Mouse (Mus musculus) layer of hippocampus, adult 11-12 months (tissue): ENCODE data around the gene Slamf9.

Experiments used
- DNase-seq: peaks from one replicate; pipeline ENCODE4 v3.0.0; 2022; ENCODE audit warnings: low spot score

The Slamf9 gene

DNA sequence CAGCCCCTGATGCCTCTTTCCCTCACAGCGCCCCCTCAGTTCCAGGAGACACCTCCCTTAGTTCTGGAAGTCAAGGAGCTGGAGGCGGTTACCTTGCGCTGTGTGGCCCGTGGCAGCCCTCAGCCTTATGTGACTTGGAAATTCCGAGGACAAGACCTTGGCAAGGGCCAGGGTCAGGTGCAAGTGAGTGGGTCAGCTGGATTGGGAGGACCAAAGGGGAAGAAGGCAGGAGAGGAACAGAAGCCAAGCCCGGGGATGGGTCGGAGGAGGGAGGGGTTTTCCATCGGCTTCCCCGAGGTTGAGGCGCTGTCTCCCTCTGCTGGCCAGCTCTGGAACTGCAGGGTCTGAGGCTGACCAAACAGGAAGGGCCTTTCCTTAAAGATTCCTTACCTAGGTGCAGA is 15.1 kb downstream of the Slamf9 start:
- peak; percentile 88 for DNase-seq

DNA sequence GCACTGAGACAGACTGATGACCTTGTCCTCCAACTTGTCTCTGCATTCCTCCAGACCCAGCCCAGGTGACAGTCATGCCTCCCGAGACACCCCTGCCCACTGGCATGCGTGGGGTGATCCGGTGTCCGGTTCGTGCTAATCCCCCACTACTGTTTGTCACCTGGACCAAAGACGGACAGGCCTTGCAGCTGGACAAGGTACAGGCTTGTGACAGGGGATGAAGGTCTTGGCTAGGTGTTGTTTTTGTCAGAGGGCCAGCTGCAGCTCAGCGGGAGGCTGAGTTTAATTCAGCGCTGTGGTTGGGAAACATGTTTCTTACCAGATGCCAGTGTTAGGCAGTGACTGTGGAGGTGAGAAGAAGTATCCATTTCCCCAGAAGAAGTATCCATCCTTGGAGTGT is 16.9 kb downstream of the Slamf9 start:
- DNase-seq = no peak

DNA sequence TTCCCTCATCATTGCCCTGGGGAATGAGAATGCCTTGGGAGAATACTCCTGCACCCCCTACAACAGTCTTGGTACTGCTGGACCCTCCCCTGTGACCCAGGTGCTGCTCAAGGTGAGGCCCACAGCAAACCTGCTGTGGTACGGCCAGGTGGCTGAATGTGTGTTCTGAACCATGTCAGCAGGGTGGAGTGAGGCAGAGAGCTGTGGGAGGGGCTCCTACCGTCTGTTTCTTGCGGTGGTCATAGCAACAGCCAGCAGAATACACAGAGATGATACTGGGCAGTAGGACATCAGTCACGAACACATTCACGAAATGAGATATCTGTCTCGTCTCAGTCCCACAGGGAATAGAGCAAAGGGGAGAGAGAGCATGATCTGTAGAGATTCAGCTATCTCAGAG is 18.4 kb downstream of the Slamf9 start:
- no peak for DNase-seq

DNA sequence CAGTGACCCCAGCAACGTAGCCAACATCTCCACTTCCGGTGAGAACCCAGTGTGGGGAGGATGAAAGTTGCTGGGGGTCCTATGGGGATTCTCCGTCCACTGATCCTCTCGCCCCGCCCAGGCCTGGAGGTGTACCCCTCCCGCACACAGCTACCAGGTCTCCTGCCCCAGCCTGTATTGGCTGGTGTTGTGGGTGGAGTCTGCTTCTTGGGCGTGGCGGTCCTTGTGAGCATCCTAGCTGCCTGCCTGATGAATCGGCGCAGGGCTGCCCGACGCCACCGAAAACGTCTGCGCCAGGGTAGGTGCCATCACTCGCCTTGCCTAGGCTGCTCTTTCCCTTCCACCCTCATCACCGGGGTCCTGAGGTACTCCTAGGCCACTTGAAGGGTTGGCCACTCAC is 20.9 kb downstream of the Slamf9 start:
- DNase-seq = no peak

GRCm38 (mm10) chr1:172497428-172497827 is 22.3 kb downstream of the Slamf9 start:
- no peak for DNase-seq

- peak; percentile 52 for DNase-seq
Observed at GRCm38 (mm10) chr1:172499765-172500441, 24.7 kb downstream of the Slamf9 start, which contains the start of gene Tagln2. Gene Tagln2, plus strand, starts transcription at chr1:172500047.

DNA sequence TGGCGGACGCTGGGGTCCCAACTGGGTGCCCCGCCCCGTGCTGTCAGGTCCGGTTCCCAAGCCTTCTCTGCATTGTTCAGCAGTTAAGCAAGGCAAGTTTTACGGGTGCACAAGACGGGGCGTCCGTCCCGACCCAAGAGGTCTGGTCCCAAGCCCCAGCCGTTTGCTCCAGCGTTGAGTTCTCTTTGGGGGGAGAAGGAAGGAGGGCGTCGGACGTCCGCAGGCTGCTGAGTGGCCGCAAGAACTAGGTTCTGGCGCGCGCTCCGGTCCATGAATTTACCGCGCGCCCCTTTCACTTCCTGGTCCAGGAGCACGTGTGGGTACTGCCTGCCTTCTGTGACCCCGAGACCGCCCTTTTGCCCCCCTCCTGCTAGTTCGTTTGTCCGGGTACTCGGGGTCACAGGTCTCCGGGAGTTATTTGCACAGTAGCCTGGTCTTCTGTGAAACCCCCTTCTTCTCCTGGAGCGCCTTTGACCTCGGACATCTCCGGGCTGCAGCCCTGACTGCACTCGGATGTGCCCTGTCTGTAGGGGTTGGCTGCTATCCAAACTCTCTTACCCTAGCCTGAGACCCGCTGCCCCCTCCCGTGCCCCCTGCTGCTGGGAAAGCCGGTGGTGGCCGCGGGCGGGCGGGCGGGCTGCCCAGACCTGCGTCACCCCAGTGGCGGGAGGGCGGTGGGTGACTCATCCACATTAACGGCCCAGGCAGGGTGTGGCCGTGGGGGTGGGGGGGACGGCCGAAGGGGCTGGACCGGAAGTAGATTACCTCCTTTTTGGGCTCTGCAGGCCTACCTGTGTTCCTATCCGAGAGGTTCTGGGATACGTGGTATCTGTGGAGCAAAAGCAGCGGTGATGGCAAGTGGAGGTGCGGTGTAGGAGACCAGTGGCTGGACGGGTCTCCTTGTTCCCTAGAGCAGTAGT is 25.6 kb downstream of the Slamf9 start:
- DNase-seq = no peak

DNA sequence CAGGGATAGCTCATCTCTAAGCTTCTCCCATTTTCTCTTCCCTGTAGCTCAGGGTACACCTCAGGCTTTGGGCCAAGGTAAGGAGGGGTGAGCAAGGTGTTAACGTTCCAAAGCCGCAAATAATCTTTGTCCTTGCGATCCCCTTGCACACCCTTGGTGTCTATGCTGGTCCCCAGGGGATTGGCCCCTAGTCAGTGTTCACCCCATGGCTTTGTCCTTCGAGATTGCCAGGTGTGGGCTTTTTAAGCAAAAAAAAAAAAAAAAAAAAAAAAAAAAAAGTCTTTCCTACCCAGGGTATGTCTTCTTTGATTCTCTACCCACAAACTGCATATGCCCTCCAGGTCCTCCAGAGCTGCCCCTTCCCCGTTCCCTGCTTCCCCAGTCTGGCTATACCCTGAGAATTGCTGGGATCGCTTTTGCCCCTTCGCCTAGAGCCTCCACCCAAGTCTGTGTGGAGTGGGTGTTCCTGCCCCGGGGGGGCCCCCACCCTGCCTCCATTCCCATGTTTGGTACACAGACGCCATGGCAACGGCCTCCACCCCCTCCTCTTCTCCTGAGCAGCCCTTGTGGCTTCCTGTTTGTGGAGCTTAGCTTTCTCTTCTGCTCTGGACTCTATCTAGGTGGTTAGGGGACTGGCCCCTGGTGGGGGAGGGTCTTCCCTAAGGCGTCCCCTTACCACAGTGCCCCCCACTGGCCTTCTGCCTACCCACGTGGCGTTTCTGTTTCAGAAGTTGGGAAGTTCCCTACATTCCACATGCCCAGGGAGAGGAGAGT is 26.4 kb downstream of the Slamf9 start:
- DNase-seq = no peak

DNA sequence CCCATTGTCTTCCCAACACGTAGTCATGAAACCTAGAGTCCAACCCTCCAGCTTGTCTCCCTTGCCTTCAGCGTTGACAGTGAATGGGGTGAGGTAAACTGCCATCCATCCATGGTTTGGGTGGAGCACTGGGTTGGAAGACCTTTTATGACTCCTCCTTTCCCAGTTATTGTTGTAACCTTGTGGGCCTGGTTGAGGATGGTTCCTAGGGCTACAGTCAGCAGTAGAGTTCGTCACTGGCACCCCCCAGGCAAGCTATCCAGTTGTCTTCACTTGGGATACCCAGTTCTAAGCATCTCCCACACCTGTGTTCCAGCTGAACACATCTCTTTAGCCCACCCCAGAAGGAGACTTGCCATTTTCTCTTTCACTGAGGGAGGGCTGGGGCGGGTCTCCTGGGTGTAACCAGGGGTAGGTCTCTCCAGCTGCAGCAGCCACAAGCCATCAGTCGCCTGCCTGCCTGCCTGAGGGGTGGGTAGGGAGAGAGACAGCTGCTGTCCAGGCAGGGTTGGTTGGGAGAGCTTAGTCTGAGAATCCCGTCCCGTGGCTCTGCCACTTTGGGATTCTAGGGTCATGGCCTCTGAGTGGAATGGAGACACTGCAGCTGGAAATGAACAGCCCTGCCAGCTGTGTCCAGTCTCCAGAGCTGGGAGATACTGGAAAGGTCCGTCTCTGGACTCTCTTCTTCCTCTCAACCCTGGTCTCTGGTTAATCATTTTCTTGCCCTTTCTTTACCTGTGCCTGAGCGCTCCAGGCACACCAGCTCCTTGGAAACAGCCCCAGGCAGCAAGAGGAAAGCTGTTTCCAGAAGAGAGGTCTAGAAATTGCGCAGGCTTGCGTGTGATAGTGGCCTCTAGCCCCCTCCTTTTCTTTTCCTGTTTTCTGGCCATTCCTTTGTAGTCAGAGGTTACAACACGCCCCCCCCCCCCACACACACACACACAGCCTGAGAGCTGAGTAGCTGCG is 27.3 kb downstream of the Slamf9 start:
- no peak for DNase-seq

GRCm38 (mm10) chr1:172503111-172503997 is 28.2 kb downstream of the Slamf9 start:
- DNase-seq = no peak

- DNase-seq = no peak
Observed at GRCm38 (mm10) chr1:172504756-172505155, 29.6 kb downstream of the Slamf9 start.

GRCm38 (mm10) chr1:172507001-172507400 is 31.8 kb downstream of the Slamf9 start:
- no peak for DNase-seq

DNA sequence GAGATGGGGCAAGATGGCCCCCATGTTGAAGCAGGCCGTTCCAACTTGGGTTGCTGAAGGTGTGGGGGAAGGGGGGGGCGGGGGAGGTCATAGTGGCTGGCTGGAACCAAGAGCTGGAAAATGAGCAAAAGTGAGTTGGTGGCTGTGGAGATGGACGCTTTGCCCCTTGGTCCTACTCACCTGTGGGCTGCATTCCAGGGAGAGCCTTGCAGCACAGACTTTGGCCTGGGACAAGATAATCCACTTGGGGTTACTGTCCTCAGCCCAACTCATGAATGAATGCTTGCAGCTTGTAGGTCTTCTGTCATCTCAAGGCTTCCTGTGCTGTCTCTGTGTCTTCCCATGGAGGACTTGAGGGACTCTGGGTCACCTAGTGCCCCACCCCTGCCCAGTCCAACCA is 32.5 kb downstream of the Slamf9 start:
- no peak for DNase-seq

- no peak for DNase-seq
Observed at GRCm38 (mm10) chr1:172508172-172508571, 33.0 kb downstream of the Slamf9 start.

- no peak for DNase-seq
Observed at GRCm38 (mm10) chr1:172509235-172509634, 34.1 kb downstream of the Slamf9 start.

GRCm38 (mm10) chr1:172509983-172510382 is 34.8 kb downstream of the Slamf9 start:
- no peak for DNase-seq

DNA sequence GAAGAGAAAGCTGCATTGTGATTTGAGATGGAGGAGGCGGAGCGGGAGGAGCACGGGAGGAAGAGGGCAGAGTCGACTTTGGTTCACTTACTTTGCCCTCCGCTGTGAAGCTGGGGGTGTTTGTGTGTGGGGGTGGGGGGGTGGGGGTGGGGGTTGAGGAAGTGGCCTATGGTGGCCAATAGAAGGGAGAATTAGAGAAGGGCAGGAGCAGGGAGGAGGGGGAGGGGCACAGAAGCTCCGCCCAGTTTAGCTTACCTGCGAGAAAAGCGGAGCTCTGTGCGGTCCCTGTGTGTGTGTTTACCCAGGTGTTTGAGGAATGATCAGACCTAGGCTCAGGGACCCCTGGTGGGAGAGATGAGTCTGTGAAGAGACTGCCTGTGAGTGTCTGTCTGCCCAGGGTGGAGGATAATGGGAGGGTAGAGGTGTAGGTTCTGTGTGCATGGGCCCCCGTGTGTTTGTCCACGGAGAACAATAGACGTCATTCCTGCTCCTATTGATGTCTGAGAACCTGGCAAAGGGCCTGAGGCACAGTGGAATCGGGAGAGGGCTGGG is 35.3 kb downstream of the Slamf9 start:
- DNase-seq = no peak

GRCm38 (mm10) chr1:172512962-172513361 is 37.8 kb downstream of the Slamf9 start:
- peak; percentile 40 for DNase-seq

DNA sequence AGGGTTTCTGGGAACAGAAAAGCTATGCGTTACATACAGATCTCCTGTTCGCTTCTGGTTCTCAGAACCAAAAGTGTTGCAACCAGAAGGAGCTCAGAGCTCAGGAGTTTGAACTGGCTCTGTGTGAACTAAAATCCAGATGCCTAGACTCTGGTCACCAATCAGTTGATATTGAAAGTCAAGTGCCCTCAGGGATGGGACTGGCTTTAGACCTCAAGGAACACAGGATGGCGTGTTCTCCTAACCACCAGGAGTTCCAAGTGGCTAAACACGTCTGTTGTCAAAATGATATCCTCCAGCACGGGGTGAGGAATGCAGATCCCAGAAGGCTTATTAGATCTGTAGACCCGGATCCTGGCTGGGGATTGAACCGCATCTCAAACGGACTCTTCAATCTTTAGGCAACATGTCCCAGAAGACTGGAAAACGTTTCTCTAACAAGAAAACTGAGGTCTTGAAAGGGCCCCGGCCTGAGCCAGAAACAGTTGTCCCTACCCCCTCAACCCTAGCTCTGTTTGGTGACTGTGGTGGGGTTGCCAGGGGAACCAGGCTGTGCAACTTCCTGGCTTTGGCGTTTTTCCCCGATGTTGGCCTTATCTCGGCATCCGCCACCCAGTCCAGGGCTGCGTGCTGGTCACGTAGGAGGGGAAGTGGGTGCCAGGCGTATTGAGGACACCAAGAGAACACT is 38.5 kb downstream of the Slamf9 start:
- peak; percentile 67 for DNase-seq

DNA sequence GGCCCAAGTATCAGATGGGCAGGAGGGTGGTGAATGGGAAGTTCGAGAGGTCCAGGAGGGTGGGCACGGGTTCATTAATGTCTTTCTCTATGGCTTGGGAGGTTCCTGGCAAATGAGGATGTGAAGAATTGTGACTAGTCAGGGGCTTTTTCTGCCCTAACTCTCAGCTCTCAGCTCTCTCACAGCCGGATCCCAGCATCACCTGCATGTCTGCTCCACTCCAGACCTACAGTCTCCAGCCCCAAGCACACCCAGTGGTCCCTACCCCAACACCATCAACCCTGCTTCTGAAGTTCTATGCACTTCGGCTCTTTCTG is 39.0 kb downstream of the Slamf9 start:
- no peak for DNase-seq
